Mouse (Mus musculus): ENCODE results near the gene 2310046K23Rik.
"Not testable (repeated sequence)": the region's sequence is repeated elsewhere in the genome, so short reads cannot be mapped to it uniquely, and the experiment has no call there.

The 2310046K23Rik gene

DNA sequence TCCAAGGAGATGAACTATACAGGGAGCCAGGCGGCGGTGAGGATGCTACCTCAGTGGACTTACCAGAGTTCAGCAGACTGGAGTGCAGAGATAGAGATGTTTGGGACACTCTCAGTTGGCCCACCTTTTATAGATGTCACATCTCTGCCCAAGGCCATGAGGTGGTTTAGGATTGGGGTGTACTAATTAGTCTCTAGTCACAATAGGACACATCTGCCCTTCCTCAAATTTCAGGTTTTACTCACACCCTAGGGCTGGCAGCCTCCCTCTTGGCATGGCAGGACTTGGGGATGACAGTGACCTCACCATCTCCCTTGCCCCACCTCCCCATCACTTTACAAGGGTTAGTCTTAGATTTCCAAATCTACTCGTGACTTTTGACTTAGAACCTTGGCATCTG lies at the start of gene 2310046K23Rik:
TSS of gene 2310046K23Rik (minus strand) at position 101 of the 400 bp plus-strand sequence.
- DNase-seq (ENCODE audit: low read depth, low spot score), result no peak

DNA sequence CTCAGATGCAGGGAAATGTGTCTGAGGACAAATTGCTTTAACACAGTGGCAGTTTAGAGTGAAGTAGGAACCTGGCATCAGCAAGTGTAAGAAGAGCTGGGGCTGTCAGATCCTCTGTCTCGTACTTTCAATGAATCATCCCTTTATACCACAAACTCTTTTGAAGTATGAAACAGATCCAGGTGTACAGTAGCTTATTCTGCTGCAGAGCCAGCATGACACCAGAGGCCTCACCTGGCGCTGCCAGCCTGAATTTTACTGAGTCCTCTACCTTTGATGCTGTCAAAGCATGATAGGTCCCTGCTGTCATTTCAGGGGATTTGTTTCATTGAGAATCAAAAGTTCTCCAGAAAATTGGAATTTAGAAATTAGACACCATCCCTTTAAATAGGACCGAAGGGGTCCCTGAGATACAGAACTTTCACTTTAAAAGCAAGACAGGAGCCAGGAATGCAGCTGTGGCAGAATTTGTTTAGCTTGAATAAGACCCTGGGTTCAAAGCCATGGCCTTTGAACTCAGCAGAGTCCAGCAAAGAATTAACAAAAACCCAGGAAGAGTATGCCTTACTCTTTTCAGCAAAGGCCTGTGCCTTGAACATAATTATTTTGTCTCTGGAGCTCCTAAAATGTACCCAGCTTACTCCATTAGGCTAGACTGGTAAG lies 49.0 kb upstream of the 2310046K23Rik start:
- DNase-seq (ENCODE audit: low read depth, low spot score), result no peak

DNA sequence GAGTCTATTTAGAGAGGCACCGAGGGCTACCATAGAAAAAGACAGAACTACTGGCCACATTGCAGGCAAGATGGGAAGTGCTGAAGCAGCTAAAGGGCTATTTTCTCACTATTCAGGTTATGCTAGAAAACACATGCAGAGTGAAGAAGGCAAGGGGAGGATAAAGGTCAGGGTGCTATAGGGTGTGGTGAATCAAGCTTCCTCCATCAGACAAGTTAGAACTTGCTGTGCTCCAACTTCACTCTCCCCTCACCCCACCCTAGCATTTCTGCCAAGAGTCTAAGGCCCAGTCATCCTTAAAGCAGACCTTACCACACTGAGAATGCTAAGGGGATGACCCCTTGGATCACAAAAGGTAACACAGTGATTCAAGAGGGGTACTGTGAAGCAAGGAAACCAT lies 45.2 kb upstream of the 2310046K23Rik start:
- DNase-seq (ENCODE audit: low read depth, low spot score), result no peak

DNA sequence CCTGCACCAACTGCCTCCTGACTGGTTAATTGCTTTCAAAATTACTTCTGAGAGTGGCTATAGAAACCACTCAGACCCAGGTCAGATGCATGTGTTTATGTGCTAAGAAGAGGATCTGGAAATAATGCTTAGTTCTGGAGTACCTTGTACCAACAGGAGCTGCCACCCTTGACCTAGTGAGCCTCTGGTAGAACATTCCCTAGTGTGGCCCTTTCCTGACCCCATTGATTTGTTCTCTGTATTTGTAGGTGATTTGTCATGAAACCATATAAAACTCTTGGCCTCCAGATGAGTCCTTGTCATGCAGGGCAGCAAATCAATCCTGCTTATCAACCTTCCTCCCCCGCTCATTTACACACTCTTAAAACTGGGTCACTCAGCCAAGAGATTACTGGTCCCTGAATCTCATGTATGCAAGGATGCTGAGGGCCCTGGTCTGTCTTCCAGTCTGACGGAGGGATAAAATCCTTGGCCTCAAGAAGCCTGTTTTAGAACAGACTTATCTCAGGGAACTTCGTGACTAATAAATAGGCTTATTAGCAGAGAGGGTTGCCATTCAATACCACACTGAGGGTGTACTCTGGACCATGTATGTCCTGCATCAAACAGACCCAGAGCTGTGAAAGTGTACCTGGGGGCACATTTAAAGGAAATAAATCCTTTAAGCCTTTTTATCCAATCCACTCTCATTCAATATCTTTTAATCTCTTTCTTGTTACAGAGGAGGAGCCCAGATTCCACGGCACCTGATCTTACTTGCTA lies 44.5 kb upstream of the 2310046K23Rik start:
- no peak for DNase-seq (ENCODE audit: low read depth, low spot score)

DNA sequence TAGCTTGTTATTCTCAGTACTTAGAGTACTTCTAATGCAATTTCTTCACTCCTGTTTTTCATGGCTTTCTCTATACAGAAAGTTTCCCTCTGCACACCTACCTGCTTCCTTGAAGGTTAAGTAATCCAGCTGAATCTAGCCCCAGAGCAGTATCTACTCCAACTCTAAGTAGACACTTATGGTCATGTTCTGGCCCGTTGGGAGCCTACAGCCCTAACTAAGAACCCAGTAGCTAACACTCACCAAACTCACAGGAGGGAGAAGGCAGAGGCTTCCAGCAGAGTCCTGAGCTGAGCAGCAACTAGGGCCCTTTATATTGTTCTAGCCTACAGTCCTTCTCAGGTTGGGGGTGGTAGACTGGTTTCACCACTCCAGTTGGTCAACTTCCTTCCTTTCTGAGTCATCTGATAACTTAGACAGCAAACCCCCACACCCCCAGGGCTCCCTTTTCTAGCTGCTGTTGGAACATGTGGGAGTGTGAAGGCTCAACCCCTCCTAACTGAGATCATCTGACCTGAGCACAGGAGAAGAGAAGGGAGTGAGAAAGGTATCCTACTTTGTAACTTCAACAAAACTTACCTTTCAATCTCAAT lies 39.2 kb upstream of the 2310046K23Rik start, which contains the start of gene Ivl:
TSS of gene Ivl (minus strand) at position 287 of the 593 bp plus-strand sequence.
- no peak for DNase-seq (ENCODE audit: low read depth, low spot score)

- no peak for DNase-seq (ENCODE audit: low read depth, low spot score)
These were observed 38.3 kb upstream of the 2310046K23Rik start for GRCm38 (mm10) chr3:92572514-92573155.

GRCm38 (mm10) chr3:92568752-92569151 lies 34.4 kb upstream of the 2310046K23Rik start:
- no peak for DNase-seq (ENCODE audit: low read depth, low spot score)

DNA sequence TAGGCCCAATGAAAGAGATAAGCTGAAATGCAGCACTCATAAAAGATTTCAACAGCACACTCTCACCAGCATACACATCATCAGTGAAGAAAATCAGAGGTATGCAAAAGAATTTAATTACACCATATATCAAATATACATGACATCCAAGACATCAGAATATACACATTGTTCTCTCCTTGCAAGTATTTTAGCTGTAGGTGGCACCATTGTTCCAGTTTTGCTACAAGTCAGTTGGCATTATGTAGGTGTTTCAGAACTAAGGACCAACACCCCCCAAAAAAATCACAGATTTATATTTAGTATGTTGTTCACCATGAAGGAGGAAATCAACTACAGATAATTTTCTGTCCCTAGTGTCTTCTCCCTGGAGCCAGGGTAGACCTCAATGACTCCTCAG lies 31.1 kb upstream of the 2310046K23Rik start:
- no peak for DNase-seq (ENCODE audit: low read depth, low spot score)

DNA sequence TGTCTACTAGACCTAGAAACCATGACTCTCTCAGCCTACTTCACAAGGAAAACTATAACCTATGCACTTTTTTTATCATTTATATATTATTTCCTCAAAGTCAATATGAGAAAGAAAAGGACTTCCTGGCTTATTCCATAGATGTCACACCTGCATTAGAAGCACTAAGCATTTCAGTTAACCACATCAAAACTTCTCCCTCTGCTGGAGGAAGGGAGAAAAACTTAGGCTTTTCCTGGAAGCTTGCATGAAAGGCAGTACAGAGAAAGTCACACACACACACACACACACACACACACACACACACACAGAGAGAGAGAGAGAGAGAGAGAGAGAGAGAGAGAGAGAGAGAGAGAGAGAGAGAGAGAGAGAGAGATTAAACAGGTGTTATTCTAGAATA lies 22.0 kb downstream of the 2310046K23Rik start:
- no peak for DNase-seq (ENCODE audit: low read depth, low spot score)

- DNase-seq (ENCODE audit: low read depth, low spot score), result no peak
These were observed 23.5 kb downstream of the 2310046K23Rik start for GRCm38 (mm10) chr3:92510786-92511185.

DNA sequence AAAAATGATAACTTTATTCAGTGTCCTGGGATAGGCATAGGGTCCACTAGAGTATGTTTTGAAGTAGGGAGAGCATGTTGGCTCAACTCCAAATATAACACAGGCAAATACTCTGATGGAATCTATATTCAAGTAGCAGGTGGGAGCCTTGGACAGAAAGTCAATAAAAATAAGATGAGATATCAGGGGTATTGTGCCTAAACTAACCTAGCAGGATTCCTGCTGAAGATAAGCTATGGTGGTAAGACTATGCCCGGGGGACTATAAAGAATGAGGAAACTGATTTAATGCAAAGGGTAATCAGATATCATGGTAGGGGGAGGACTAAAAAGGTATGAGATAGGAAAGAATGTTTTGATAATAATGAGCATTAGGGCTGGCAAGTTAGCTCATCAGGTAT lies 26.1 kb downstream of the 2310046K23Rik start:
- no peak for DNase-seq (ENCODE audit: low read depth, low spot score)

- no peak for DNase-seq (ENCODE audit: low read depth, low spot score)
These were observed 30.8 kb downstream of the 2310046K23Rik start for GRCm38 (mm10) chr3:92503528-92503927.

GRCm38 (mm10) chr3:92500393-92500792 lies 33.9 kb downstream of the 2310046K23Rik start, which contains the start of gene Sprr4:
Sprr4 (minus strand) TSS chr3:92500493.
- DNase-seq (ENCODE audit: low read depth, low spot score), result no peak

DNA sequence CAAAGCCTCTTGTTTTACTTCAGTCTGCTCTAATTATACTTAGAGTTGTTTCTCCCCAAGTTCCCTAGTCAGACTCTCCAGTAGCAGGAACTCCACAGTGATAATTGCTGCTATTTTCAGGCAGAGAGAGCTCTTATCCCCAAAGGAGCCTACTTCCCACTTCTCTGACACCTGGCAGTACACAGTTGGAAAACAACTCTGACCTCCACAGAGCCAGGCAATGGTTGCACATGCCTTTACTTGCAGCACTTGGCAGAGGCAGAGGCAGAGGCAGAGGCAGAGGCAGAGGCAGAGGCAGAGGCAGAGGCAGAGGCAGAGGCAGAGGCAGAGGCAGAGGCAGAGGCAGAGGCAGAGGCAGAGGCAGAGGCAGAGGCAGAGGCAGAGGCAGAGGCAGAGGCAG lies 44.0 kb downstream of the 2310046K23Rik start:
- not testable (repeated sequence) for DNase-seq (ENCODE audit: low read depth, low spot score)

- no peak for DNase-seq (ENCODE audit: low read depth, low spot score)
These were observed 48.0 kb downstream of the 2310046K23Rik start for GRCm38 (mm10) chr3:92486307-92486706.

- no peak for DNase-seq (ENCODE audit: low read depth, low spot score)
These were observed 48.4 kb downstream of the 2310046K23Rik start, which contains the start of gene Sprr1a for GRCm38 (mm10) chr3:92485863-92486262. Sprr1a (minus strand) TSS chr3:92485895.

Measured in skeletal muscle tissue, adult 2 months (tissue).